Mouse (Mus musculus) heart, postnatal 0 days (tissue): ENCODE results near the gene Plekha6. TPM values are rescaled to one million over a fixed set of nuclear protein-coding genes. Genes with fewer than 3 reads are reported as not detected.

Experiments used
- ATAC-seq: fragments of 200-750 bp; cut with Nextera tagmentation; 2 replicates; pipeline ENCODE4 v1.8.0; 2017; ENCODE audit warnings: low read depth, moderate number of reproducible peaks, moderate library complexity; ENCODE audit not compliant: insufficient read depth
- DNase-seq: peaks from one replicate; pipeline ENCODE4 v3.0.0-alpha.2; 2016; ENCODE audit warnings: low spot score
- H3K27ac ChIP-seq: fragments of 300-500 bp; sonication (generic); 2 replicates; pipeline ENCODE4 v1.5.1; 2014; ENCODE audit warnings: low read depth, mild to moderate bottlenecking
- H3K27me3 ChIP-seq: fragments of 300-500 bp; sonication (generic); 2 replicates; pipeline ENCODE4 v1.6.1; 2014; ENCODE audit warnings: low read length, mixed read lengths; ENCODE audit not compliant: control insufficient read depth, insufficient read depth
- H3K36me3 ChIP-seq: fragments of 300-500 bp; sonication (generic); replicated peaks from 2 replicates; pipeline ENCODE4 v1.6.1; 2014; ENCODE audit warnings: low read length, mixed read lengths; ENCODE audit not compliant: control insufficient read depth, insufficient read depth
- H3K4me1 ChIP-seq: fragments of 300-500 bp; sonication (generic); 2 replicates; pipeline ENCODE4 v1.6.1; 2014; ENCODE audit warnings: antibody characterized with exemption; ENCODE audit not compliant: control insufficient read depth, insufficient read depth
- H3K4me2 ChIP-seq: fragments of 300-500 bp; sonication (generic); 2 replicates; pipeline ENCODE4 v1.6.1; 2014; ENCODE audit warnings: low read depth, mild to moderate bottlenecking, low read length, moderate library complexity
- H3K4me3 ChIP-seq: fragments of 300-500 bp; sonication (generic); 2 replicates; pipeline ENCODE4 v1.5.1; 2014; ENCODE audit warnings: low read depth, low read length
- H3K9ac ChIP-seq: fragments of 300-500 bp; sonication (generic); replicated peaks from 2 replicates; pipeline ENCODE4 v1.6.1; 2014; ENCODE audit warnings: low read depth, low read length, mixed read lengths
- H3K9me3 ChIP-seq: fragments of 300-500 bp; sonication (generic); replicated peaks from 2 replicates; pipeline ENCODE4 v1.6.1; 2016; ENCODE audit warnings: low read length; ENCODE audit not compliant: control insufficient read depth
- CTCF ChIP-seq: IDR thresholded peaks from 2 replicates; pipeline ENCODE4 v1.5.1; 2016; ENCODE audit warnings: antibody characterized with exemption, control low read depth, low read depth
- EP300 ChIP-seq: IDR thresholded peaks from 2 replicates; pipeline ENCODE4 v1.6.1; 2016; ENCODE audit warnings: antibody characterized with exemption, low read depth
- WGBS: fragments of 180-500 bp; shearing (Covaris S2); extraction: QIAGEN DNeasy Blood & Tissue Kit; methylation state at CpG from one replicate; pipeline ENCODE4 v1.1.7; 2014; 5-methylcytosine and 5-hydroxymethylcytosine counted together
- polyA plus RNA-seq: library from polyadenylated mRNA; unstranded; fragments of >200 nt; fragmentation: Nextera tagmentation; extraction: Ambion mirVana; gene quantifications from 2 replicates; pipeline ENCODE4 v1.2.1, GENCODE M21; 2015
- total RNA-seq: library from RNA; depleted of rRNA; stranded (reverse); fragments of >200 nt; gene quantifications from 2 replicates; pipeline ENCODE4 v1.2.3, GENCODE M21; 2014; ENCODE audit warnings: low replicate concordance

Gene Plekha6
- total and polyA plus RNA-seq, 2 experiments from 2014 or later, result 7.0 to 36.1 TPM

DNA sequence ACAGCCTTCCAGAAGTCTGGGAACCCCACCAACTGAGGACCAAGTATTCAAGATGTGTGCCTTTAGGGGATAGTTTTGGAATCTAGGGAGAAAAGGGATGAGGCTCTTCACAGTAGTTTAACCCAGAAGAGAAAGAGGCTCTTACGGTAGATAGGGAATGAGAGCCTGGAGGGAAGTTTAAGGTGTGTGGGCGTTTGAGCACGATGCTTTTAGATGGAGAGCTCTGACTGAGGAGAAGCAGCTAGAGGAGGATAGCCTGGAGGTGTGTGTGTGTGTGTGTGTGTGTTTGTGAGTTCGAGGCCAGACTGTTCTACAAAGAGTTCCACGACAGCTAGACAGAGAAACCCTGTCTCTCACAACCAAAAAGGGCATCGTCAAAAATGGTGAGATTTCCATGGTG lies 98.6 kb downstream of the Plekha6 start:
- no peak for ATAC-seq

DNA sequence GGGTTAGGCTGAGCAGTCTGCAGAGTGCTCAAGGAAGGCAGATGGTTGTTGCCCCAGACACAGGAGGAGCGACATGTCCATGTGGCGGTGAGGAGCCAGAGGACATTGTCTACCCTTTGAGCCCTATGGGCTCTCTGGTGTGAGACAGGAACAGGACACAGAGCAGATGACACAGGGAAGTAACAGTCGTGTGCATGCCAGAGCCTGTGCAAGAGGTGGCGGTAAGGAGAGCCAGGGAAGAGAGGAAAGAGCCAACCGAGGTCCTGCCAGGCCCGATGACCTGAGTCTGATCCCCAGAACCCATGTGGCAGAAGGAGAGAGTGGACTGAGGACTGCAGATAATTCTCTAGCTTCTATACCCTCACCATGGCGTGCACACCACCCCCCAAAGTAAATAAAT lies 99.1 kb downstream of the Plekha6 start:
- TF ChIP-seq CTCF, result no peak
- no peak for TF ChIP-seq EP300
- WGBS, result 79% methylated on average over 7 of the region's 7 CpGs
- H3K36me3 ChIP-seq, result peaks cover 44% of the 10 kb centered on the region

More for the DNA sequence above, 98.6 kb downstream of the Plekha6 start:
- no peak overlapping the region for H3K27ac ChIP-seq
- no peak overlapping the region for H3K4me2 ChIP-seq
- H3K9me3 ChIP-seq, result no peaks in the 10 kb centered on the region
- H3K4me1 ChIP-seq, result peaks cover 5% of the 10 kb centered on the region; the same call in 1 of the 2 replicates
- H3K27me3 ChIP-seq, result no peaks in the 10 kb centered on the region
- no peak for DNase-seq
- no peak for TF ChIP-seq EP300
- no peak for TF ChIP-seq CTCF
- H3K9ac ChIP-seq, result no peak overlapping the region
- no peak overlapping the region for H3K4me3 ChIP-seq
- 86% methylated on average over 6 of the region's 6 CpGs for WGBS
- peaks cover 42% of the 10 kb centered on the region for H3K36me3 ChIP-seq

DNA sequence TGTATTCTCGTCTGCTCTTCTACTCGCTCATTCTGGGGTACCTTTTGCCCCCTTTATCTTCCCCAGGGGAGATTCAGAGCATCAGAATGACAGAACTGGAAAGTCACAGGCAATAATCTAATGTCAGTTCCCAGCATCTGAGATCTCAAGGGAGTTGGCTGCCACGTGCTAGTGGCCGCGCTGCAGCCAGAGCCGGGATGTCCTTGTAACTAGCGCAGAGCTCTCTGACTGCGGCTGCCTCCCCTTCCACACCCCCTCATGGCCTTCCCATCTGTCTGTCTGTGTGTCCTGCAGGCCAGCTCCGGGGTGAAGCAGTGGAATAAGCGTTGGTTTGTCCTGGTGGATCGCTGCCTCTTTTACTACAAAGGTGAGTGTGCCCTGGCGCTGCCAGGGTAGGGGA lies 100.4 kb downstream of the Plekha6 start:
- DNase-seq (no peak), ATAC-seq (no peak)
- TF ChIP-seq CTCF (no peak), EP300 (no peak)
- Histone ChIP-seq H3K4me1 (no peaks in the 10 kb centered on the region), H3K4me3 (no peak overlapping the region), H3K4me2 (no peak overlapping the region), H3K27ac (no peak overlapping the region), H3K36me3 (peaks cover 50% of the 10 kb centered on the region), H3K9me3 (no peaks in the 10 kb centered on the region), H3K9ac (no peak overlapping the region), H3K27me3 (no peaks in the 10 kb centered on the region)
- 64% methylated on average over 12 of the region's 12 CpGs for WGBS

More for the DNA sequence above, 99.1 kb downstream of the Plekha6 start:
- Histone ChIP-seq H3K27me3 (no peaks in the 10 kb centered on the region), H3K27ac (no peak overlapping the region), H3K4me3 (no peak overlapping the region), H3K9me3 (no peaks in the 10 kb centered on the region), H3K4me2 (no peak overlapping the region), H3K9ac (no peak overlapping the region), H3K4me1 (peaks cover 3% of the 10 kb centered on the region; the same call in 1 of the 2 replicates)
- no peak for DNase-seq
- ATAC-seq, result no peak

DNA sequence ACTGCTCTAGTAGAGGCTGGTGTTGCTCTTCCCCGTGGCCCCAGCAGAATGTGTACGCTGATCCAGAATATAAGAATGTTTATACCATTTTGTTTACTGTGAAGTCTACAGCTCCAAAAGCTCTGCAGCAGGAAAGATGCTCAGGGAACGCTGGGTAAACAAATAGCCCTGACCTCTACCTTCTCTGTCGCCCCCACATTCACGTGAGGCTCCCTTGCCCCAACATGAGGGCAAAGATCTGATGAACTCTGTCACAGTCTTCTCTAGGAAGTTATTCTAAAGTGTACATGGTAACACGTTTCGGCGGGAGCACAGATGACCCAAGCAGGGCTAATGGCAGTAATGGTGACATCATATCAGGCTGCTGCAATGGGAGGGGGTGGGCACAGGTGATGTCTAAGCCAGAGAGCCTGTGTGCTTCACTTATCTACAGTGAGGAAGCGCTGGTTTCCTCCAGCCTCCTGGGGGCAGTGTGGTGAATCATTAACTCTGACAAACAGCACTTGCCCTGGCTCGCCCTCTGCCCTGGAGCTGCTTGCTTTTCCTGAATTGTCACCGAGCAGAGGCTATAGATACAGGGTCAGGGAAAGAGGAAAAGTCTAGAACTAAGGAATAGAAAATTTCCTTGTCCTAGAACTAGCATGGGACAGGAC lies 101.2 kb downstream of the Plekha6 start:
- H3K4me1 ChIP-seq, result no peaks in the 10 kb centered on the region
- ATAC-seq (no peak), DNase-seq (no peak)
- no peak overlapping the region for H3K4me2 ChIP-seq
- H3K27me3 ChIP-seq, result no peaks in the 10 kb centered on the region
- peak; percentile 18 for TF ChIP-seq CTCF
- TF ChIP-seq EP300, result no peak
- H3K36me3 ChIP-seq, result peaks cover 52% of the 10 kb centered on the region
- H3K4me3 ChIP-seq, result no peak overlapping the region
- no peaks in the 10 kb centered on the region for H3K9me3 ChIP-seq
- 63% methylated on average over 11 of the region's 11 CpGs for WGBS
- no peak overlapping the region for H3K27ac ChIP-seq
- H3K9ac ChIP-seq, result no peak overlapping the region

DNA sequence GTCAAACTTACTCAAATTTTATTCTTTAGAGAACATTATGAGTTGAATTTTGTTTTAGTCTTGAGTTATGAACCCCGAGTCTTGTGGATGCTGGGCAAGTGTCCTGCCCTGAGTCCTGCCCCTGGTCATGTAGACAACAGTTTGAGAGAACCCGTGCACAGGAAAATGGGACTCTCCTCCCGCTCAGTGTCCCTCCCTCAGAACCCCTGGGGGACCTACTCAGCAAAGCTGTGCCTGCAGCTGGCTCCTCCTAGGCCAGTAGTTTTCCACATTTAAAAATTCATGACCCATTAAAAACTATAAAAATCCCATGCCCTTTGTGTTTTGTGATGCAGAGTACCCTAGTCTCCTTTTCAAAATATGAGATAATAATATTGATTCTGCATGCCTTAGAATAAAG lies 103.1 kb downstream of the Plekha6 start:
- Histone ChIP-seq H3K9ac (no peak overlapping the region), H3K36me3 (peaks cover 53% of the 10 kb centered on the region), H3K4me2 (no peak overlapping the region), H3K27me3 (no peaks in the 10 kb centered on the region), H3K4me3 (no peak overlapping the region), H3K4me1 (no peaks in the 10 kb centered on the region), H3K9me3 (no peaks in the 10 kb centered on the region), H3K27ac (no peak overlapping the region)
- ATAC-seq (no peak), DNase-seq (no peak)
- no peak for TF ChIP-seq CTCF
- TF ChIP-seq EP300, result no peak
- 75% methylated on average over 3 of the region's 3 CpGs for WGBS
